ENCODE assay signal across 9 mouse cellular contexts in genomic region chr10:127068360-127069038, GRCm38 (mm10). TPM values are rescaled to one million over a fixed set of nuclear protein-coding genes. Genes with fewer than 3 reads are reported as not detected.
DNase-seq lines count a peak whose midpoint lies in the region; ATAC-seq and TF ChIP-seq lines count a peak whose summit lies in the region.
"Had no signal": no experiment of that assay in that cellular context is flagged by ENCODE, and none has a peak within 500 bp of the region (broad histone marks: within the 10 kb centered on the region; RNA-seq: fewer than 3 reads in every experiment).

No protein-coding gene starts in this region.

- peaks cover 39% of the 10 kb centered on the region for H3K36me3 ChIP-seq in heart, postnatal 0 days (replicated peaks; ENCODE audit: control insufficient read depth, insufficient read depth, low read length)
- H3K36me3 ChIP-seq in hindbrain, embryonic 16.5 days (ENCODE audit: control insufficient read depth, insufficient read depth, low read length) = peaks cover 38% of the 10 kb centered on the region
- H3K36me3 ChIP-seq in midbrain, embryonic 13.5 days = peaks cover 40% of the 10 kb centered on the region

- peaks cover 22% of the 10 kb centered on the region for H3K4me1 ChIP-seq in heart, postnatal 0 days (ENCODE audit: control insufficient read depth, insufficient read depth)
- H3K4me1 ChIP-seq in brown adipose tissue, adult 24 weeks (ENCODE audit: control insufficient read depth, insufficient read depth, insufficient read length, low read length) = 0 out of 2 replicates have a peak, but pooled peaks cover 3% of the 10 kb centered on the region
- H3K4me1 ChIP-seq in hindbrain, embryonic 16.5 days (ENCODE audit: control insufficient read depth, insufficient read depth, low read depth, low read length) = peaks cover 23% of the 10 kb centered on the region
- peaks cover 49% of the 10 kb centered on the region for H3K4me1 ChIP-seq in midbrain, embryonic 13.5 days (replicated peaks)

- H3K27me3 ChIP-seq in heart, postnatal 0 days (ENCODE audit: control insufficient read depth, insufficient read depth, low read length) = no peaks in the 10 kb centered on the region
- H3K27me3 ChIP-seq in hindbrain, embryonic 16.5 days (replicated peaks; ENCODE audit: control insufficient read depth, insufficient read depth, low read length) = no peaks in the 10 kb centered on the region
- H3K27me3 ChIP-seq in midbrain, embryonic 13.5 days = no peaks in the 10 kb centered on the region

- no peak for TF ChIP-seq CTCF in heart, postnatal 0 days (IDR thresholded peaks at IDR 0.05; ENCODE audit: low read depth)

- H3K4me2 ChIP-seq in heart, postnatal 0 days (ENCODE audit: low read depth, low read length) = peak overlapping the region; percentile 80; the same call in 1 of the 2 replicates
- peak overlapping the region; percentile 86 for H3K4me2 ChIP-seq in hindbrain, embryonic 16.5 days (ENCODE audit: low read length)
- peak overlapping the region; percentile 70 for H3K4me2 ChIP-seq in midbrain, embryonic 13.5 days (replicated peaks)

- WGBS in heart, postnatal 0 days = 76% methylated on average over 9 of the region's 9 CpGs
- 81% methylated on average over 9 of the region's 9 CpGs for WGBS in hindbrain, embryonic 16.5 days
- 80% methylated on average over 9 of the region's 9 CpGs for WGBS in midbrain, embryonic 13.5 days

- H3K4me3 ChIP-seq in heart, postnatal 0 days (ENCODE audit: low read depth, low read length) = no peak overlapping the region
- H3K4me3 ChIP-seq in brown adipose tissue, adult 24 weeks (ENCODE audit: insufficient read depth, low read depth, low read length) = peak overlapping the region; percentile 84; the same call in 1 of the 2 replicates
- peak overlapping the region; percentile 72 for H3K4me3 ChIP-seq in hindbrain, embryonic 16.5 days (ENCODE audit: low read length)
- peak overlapping the region; percentile 66 for H3K4me3 ChIP-seq in midbrain, embryonic 13.5 days (replicated peaks)

- no peaks in the 10 kb centered on the region for H3K9me3 ChIP-seq in heart, postnatal 0 days (replicated peaks; ENCODE audit: control insufficient read depth, low read length)
- H3K9me3 ChIP-seq in hindbrain, embryonic 16.5 days (ENCODE audit: control insufficient read depth, low read length) = no peaks in the 10 kb centered on the region
- H3K9me3 ChIP-seq in midbrain, embryonic 13.5 days = no peaks in the 10 kb centered on the region

- no peak for TF ChIP-seq EP300 in heart, postnatal 0 days (IDR thresholded peaks at IDR 0.05; ENCODE audit: low read depth)

- H3K27ac ChIP-seq in heart, postnatal 0 days (ENCODE audit: low read depth) = no peak overlapping the region
- no peak overlapping the region for H3K27ac ChIP-seq in brown adipose tissue, adult 24 weeks (replicated peaks; ENCODE audit: low read depth, low read length)
- peak overlapping the region; percentile 96; the same call in 1 of the 2 replicates for H3K27ac ChIP-seq in hindbrain, embryonic 16.5 days (ENCODE audit: low read depth, low read length)
- H3K27ac ChIP-seq in midbrain, embryonic 13.5 days = peak overlapping the region; percentile 92; the same call in 1 of the 2 replicates

- DNase-seq in heart, postnatal 0 days (ENCODE audit: low spot score) = no peak
- DNase-seq in heart, postnatal 4 days = no peak
- DNase-seq in spleen, postnatal 14 days (ENCODE audit: low spot score in 2 of 2) = no peak
- no peak for DNase-seq in embryo, embryonic 9.5 days (ENCODE audit: extremely low spot score)
- no peak for DNase-seq in left cerebral cortex, adult 9 months (ENCODE audit: low spot score in 2 of 2)
- DNase-seq: lung, adult 2 months had no signal

- no peak overlapping the region for H3K9ac ChIP-seq in heart, postnatal 0 days (replicated peaks; ENCODE audit: low read depth, low read length)
- peak overlapping the region; percentile 78; the same call in 1 of the 2 replicates for H3K9ac ChIP-seq in hindbrain, embryonic 16.5 days (ENCODE audit: low read depth, low read length)
- H3K9ac ChIP-seq in midbrain, embryonic 13.5 days (replicated peaks) = peak overlapping the region; percentile 63

- no peak for ATAC-seq in heart, postnatal 0 days (ENCODE audit: insufficient read depth, low read depth)
- ATAC-seq in hindbrain, embryonic 16.5 days = no peak
- ATAC-seq in midbrain, embryonic 13.5 days = no peak

RNA-seq across cellular contexts. Expression of gene Tspan31, which starts 1.6 kb away (rescaled TPM):
- 104 and 117 TPM in 2 replicates for total RNA-seq in heart, postnatal 0 days (2014; rRNA removed; ENCODE audit: low replicate concordance)
- 73.5 and 79.9 TPM in 2 replicates for polyA plus RNA-seq in heart, postnatal 0 days (2015; fragmentation: Nextera tagmentation; extraction: Ambion mirVana)
- total RNA-seq in heart, postnatal 4 days (2021) = 10 to 100 TPM; 49.2 to 49.7 TPM
- polyA plus RNA-seq in brown adipose tissue, adult 24 weeks (2012; ENCODE audit: insufficient read depth, insufficient read length, missing spikeins) = 56.7 and 71.6 TPM in 2 replicates
- polyA plus RNA-seq in hindbrain, embryonic 16.5 days (2015; fragmentation: Nextera tagmentation; extraction: Ambion mirVana) = 123 TPM in 2 replicates
- 136 and 138 TPM in 2 replicates for polyA plus RNA-seq in midbrain, embryonic 13.5 days (2015; fragmentation: Nextera tagmentation; extraction: Ambion mirVana)

RNA-seq across cellular contexts. Expression of gene Cdk4, which starts 5.2 kb away (rescaled TPM):
- 457 and 539 TPM in 2 replicates for total RNA-seq in heart, postnatal 0 days (2014; rRNA removed; ENCODE audit: low replicate concordance)
- 382 and 392 TPM in 2 replicates for polyA plus RNA-seq in heart, postnatal 0 days (2015; fragmentation: Nextera tagmentation; extraction: Ambion mirVana)
- total RNA-seq in heart, postnatal 4 days (2021) = 100 to 1,000 TPM; 289 to 314 TPM
- polyA plus RNA-seq in brown adipose tissue, adult 24 weeks (2012; ENCODE audit: insufficient read depth, insufficient read length, missing spikeins) = 76.7 and 92.9 TPM in 2 replicates
- 669 and 724 TPM in 2 replicates for polyA plus RNA-seq in hindbrain, embryonic 16.5 days (2015; fragmentation: Nextera tagmentation; extraction: Ambion mirVana)
- 1,636 and 1,639 TPM in 2 replicates for polyA plus RNA-seq in midbrain, embryonic 13.5 days (2015; fragmentation: Nextera tagmentation; extraction: Ambion mirVana)

RNA-seq across cellular contexts. Expression of gene Agap2, which starts 6.6 kb away (rescaled TPM):
- total RNA-seq in heart, postnatal 0 days (2014; rRNA removed; ENCODE audit: low replicate concordance) = 1.4 and 1.7 TPM in 2 replicates
- 0.15 and 0.29 TPM in 2 replicates for polyA plus RNA-seq in heart, postnatal 0 days (2015; fragmentation: Nextera tagmentation; extraction: Ambion mirVana)
- total RNA-seq in heart, postnatal 4 days (2021) = 1 to 10 TPM; 2.1 to 2.8 TPM
- 0.48 and 1.5 TPM in 2 replicates for polyA plus RNA-seq in brown adipose tissue, adult 24 weeks (2012; ENCODE audit: insufficient read depth, insufficient read length, missing spikeins)
- polyA plus RNA-seq in hindbrain, embryonic 16.5 days (2015; fragmentation: Nextera tagmentation; extraction: Ambion mirVana) = 3.4 and 4.2 TPM in 2 replicates
- polyA plus RNA-seq in midbrain, embryonic 13.5 days (2015; fragmentation: Nextera tagmentation; extraction: Ambion mirVana) = 2.8 and 3.3 TPM in 2 replicates

RNA-seq across cellular contexts. Expression of gene March9, which starts 8.5 kb away (rescaled TPM):
- 0.65 and 1.0 TPM in 2 replicates for total RNA-seq in heart, postnatal 0 days (2014; rRNA removed; ENCODE audit: low replicate concordance)
- 0.14 TPM in 2 replicates for polyA plus RNA-seq in heart, postnatal 0 days (2015; fragmentation: Nextera tagmentation; extraction: Ambion mirVana)
- total RNA-seq in heart, postnatal 4 days (2021) = 1 to 10 TPM; 1.7 to 1.8 TPM
- polyA plus RNA-seq in brown adipose tissue, adult 24 weeks (2012; ENCODE audit: insufficient read depth, insufficient read length, missing spikeins) = 0.63 and 0.79 TPM in 2 replicates
- polyA plus RNA-seq in hindbrain, embryonic 16.5 days (2015; fragmentation: Nextera tagmentation; extraction: Ambion mirVana) = 5.2 and 6.0 TPM in 2 replicates
- polyA plus RNA-seq in midbrain, embryonic 13.5 days (2015; fragmentation: Nextera tagmentation; extraction: Ambion mirVana) = 5.6 and 6.4 TPM in 2 replicates

RNA-seq across cellular contexts. Expression of gene Cyp27b1, which starts 20.4 kb away (rescaled TPM):
- not detected in 2 replicates for total RNA-seq in heart, postnatal 0 days (2014; rRNA removed; ENCODE audit: low replicate concordance)
- 0.04 and 0.08 TPM in 2 replicates for polyA plus RNA-seq in heart, postnatal 0 days (2015; fragmentation: Nextera tagmentation; extraction: Ambion mirVana)
- total RNA-seq in heart, postnatal 4 days (2021) = under 1 TPM in 1 of 2 experiments, not detected in 1; 0.45 TPM
- polyA plus RNA-seq in brown adipose tissue, adult 24 weeks (2012; ENCODE audit: insufficient read depth, insufficient read length, missing spikeins) = not detected in 2 replicates
- polyA plus RNA-seq in hindbrain, embryonic 16.5 days (2015; fragmentation: Nextera tagmentation; extraction: Ambion mirVana) = 0.12 and 0.18 TPM in 2 replicates
- polyA plus RNA-seq in midbrain, embryonic 13.5 days (2015; fragmentation: Nextera tagmentation; extraction: Ambion mirVana) = 0.08 and 0.14 TPM in 2 replicates

Comparison
In these comparisons a context has a peak if more than half of its experiments do, and no peak if none do; other contexts are left out.
1. H3K27ac ChIP-seq: peak in hindbrain, embryonic 16.5 days (single experiment) and midbrain, embryonic 13.5 days (single experiment); none in heart, postnatal 0 days (single experiment) and brown adipose tissue, adult 24 weeks (single experiment).
2. Peak in every context shown above with its lines, with median percentiles within 50 percentile points of each other: H3K4me2 ChIP-seq.